Mouse (Mus musculus): ENCODE measurements around the gene Fgd5. TPM values are rescaled to one million over a fixed set of nuclear protein-coding genes. Genes with fewer than 3 reads are reported as not detected.

The Fgd5 gene
- polyA plus RNA-seq, 1 experiment from 2014 or later: 5.5 TPM

- H3K4me3 ChIP-seq: peak overlapping the region; percentile 89
Measured at GRCm38 (mm10) chr6:92089982-92090381, 111.3 kb downstream of the Fgd5 start.

GRCm38 (mm10) chr6:92090497-92090896 lies 111.8 kb downstream of the Fgd5 start:
- H3K9me3 ChIP-seq: no peaks in the 10 kb centered on the region
- no peak for DNase-seq (ENCODE audit: extremely low spot score, low spot score)
- H3K27me3 ChIP-seq (ENCODE audit: poor library complexity, severe bottlenecking): no peaks in the 10 kb centered on the region
- H3K4me3 ChIP-seq: peak overlapping the region; percentile 89
- peaks cover 35% of the 10 kb centered on the region for H3K4me1 ChIP-seq
- H3K36me3 ChIP-seq (replicated peaks): no peaks in the 10 kb centered on the region
- WGBS: 5% methylated on average over 4 of the region's 4 CpGs
- H3K27ac ChIP-seq: peak overlapping the region; percentile 99

More at GRCm38 (mm10) chr6:92089982-92090381, 111.3 kb downstream of the Fgd5 start:
- Histone ChIP-seq H3K9me3 (no peaks in the 10 kb centered on the region), H3K36me3 (replicated peaks) (no peaks in the 10 kb centered on the region), H3K27ac (no peak overlapping the region), H3K4me1 (peaks cover 33% of the 10 kb centered on the region), H3K27me3 (ENCODE audit: poor library complexity, severe bottlenecking) (no peaks in the 10 kb centered on the region)
- 97% methylated on average over 4 of the region's 4 CpGs for WGBS
- no peak for DNase-seq (ENCODE audit: extremely low spot score, low spot score)

GRCm38 (mm10) chr6:92091130-92091591 lies 112.5 kb downstream of the Fgd5 start, which contains the start of gene Nr2c2:
Gene Nr2c2, plus strand, starts transcription at chr6:92091390.
- Histone ChIP-seq H3K9me3 (no peaks in the 10 kb centered on the region), H3K4me3 (peak within 1 kb of the TSS; percentile 89), H3K4me1 (peaks cover 35% of the 10 kb centered on the region), H3K27ac (peak within 1 kb of the TSS; percentile 99), H3K36me3 (replicated peaks) (no peaks in the 10 kb centered on the region), H3K27me3 (ENCODE audit: poor library complexity, severe bottlenecking) (no peaks in the 10 kb centered on the region)
- peak; percentile 81 for DNase-seq (ENCODE audit: extremely low spot score, low spot score)
- under 1% methylated on average over 38 of the region's 58 CpGs for WGBS

GRCm38 (mm10) chr6:92091767-92092489 lies 113.2 kb downstream of the Fgd5 start:
- peak overlapping the region; percentile 99 for H3K27ac ChIP-seq
- peak overlapping the region; percentile 89 for H3K4me3 ChIP-seq
- peak; percentile 99 for DNase-seq (ENCODE audit: extremely low spot score, low spot score)
- WGBS: under 1% methylated on average over 69 of the region's 81 CpGs
- H3K36me3 ChIP-seq (replicated peaks): no peaks in the 10 kb centered on the region
- H3K4me1 ChIP-seq: peaks cover 35% of the 10 kb centered on the region
- no peaks in the 10 kb centered on the region for H3K9me3 ChIP-seq
- H3K27me3 ChIP-seq (ENCODE audit: poor library complexity, severe bottlenecking): no peaks in the 10 kb centered on the region

GRCm38 (mm10) chr6:92092737-92093136 lies 114.1 kb downstream of the Fgd5 start:
- 29% methylated on average over 3 of the region's 3 CpGs for WGBS
- Histone ChIP-seq H3K36me3 (replicated peaks) (no peaks in the 10 kb centered on the region), H3K27me3 (ENCODE audit: poor library complexity, severe bottlenecking) (no peaks in the 10 kb centered on the region), H3K27ac (peak overlapping the region; percentile 99), H3K4me3 (peak overlapping the region; percentile 89), H3K4me1 (peaks cover 35% of the 10 kb centered on the region), H3K9me3 (no peaks in the 10 kb centered on the region)
- DNase-seq (ENCODE audit: extremely low spot score, low spot score): no peak

GRCm38 (mm10) chr6:92093869-92094268 lies 115.2 kb downstream of the Fgd5 start:
- no peak for DNase-seq (ENCODE audit: extremely low spot score, low spot score)
- no peaks in the 10 kb centered on the region for H3K36me3 ChIP-seq (replicated peaks)
- peaks cover 35% of the 10 kb centered on the region for H3K4me1 ChIP-seq
- H3K9me3 ChIP-seq: no peaks in the 10 kb centered on the region
- no peaks in the 10 kb centered on the region for H3K27me3 ChIP-seq (ENCODE audit: poor library complexity, severe bottlenecking)
- 89% methylated on average over 2 of the region's 2 CpGs for WGBS
- no peak overlapping the region for H3K4me3 ChIP-seq
- H3K27ac ChIP-seq: no peak overlapping the region

GRCm38 (mm10) chr6:92100679-92101360 lies 122.1 kb downstream of the Fgd5 start:
- Histone ChIP-seq H3K4me3 (no peak overlapping the region), H3K27me3 (ENCODE audit: poor library complexity, severe bottlenecking) (no peaks in the 10 kb centered on the region), H3K36me3 (replicated peaks) (no peaks in the 10 kb centered on the region; the same call in 1 of the 2 replicates), H3K9me3 (no peaks in the 10 kb centered on the region), H3K27ac (no peak overlapping the region), H3K4me1 (peaks cover 13% of the 10 kb centered on the region)
- 69% methylated on average over 2 of the region's 2 CpGs for WGBS
- DNase-seq (ENCODE audit: extremely low spot score, low spot score): no peak

- Histone ChIP-seq H3K27me3 (ENCODE audit: poor library complexity, severe bottlenecking) (no peaks in the 10 kb centered on the region), H3K27ac (no peak overlapping the region), H3K9me3 (no peaks in the 10 kb centered on the region), H3K36me3 (replicated peaks) (peaks cover 10% of the 10 kb centered on the region; the same call in 1 of the 2 replicates), H3K4me3 (no peak overlapping the region), H3K4me1 (no peaks in the 10 kb centered on the region)
- DNase-seq (ENCODE audit: extremely low spot score, low spot score): no peak
Measured at GRCm38 (mm10) chr6:92124547-92124946, 145.9 kb downstream of the Fgd5 start.

Other genes with a start within 250 kb of the Fgd5 start
- gene Grip2, start 151.6 kb upstream of the Fgd5 start, polyA plus RNA-seq (2016; fragmentation: Nextera tagmentation; extraction: Ambion mirVana): 0.32 and 0.46 TPM in 2 replicates
- 33.9 and 36.8 TPM in 2 replicates for gene Ccdc174, start 100.8 kb upstream of the Fgd5 start, polyA plus RNA-seq (2016; fragmentation: Nextera tagmentation; extraction: Ambion mirVana)
- gene 4930590J08Rik, start 76.1 kb upstream of the Fgd5 start, polyA plus RNA-seq (2016; fragmentation: Nextera tagmentation; extraction: Ambion mirVana): 0.28 and 0.48 TPM in 2 replicates
- gene Nr2c2, start 112.5 kb downstream of the Fgd5 start, polyA plus RNA-seq (2016; fragmentation: Nextera tagmentation; extraction: Ambion mirVana): 17.3 and 19.6 TPM in 2 replicates
- 100 and 103 TPM in 2 replicates for gene Mrps25, start 205.2 kb downstream of the Fgd5 start, polyA plus RNA-seq (2016; fragmentation: Nextera tagmentation; extraction: Ambion mirVana)
- gene Rbsn, start 236.0 kb downstream of the Fgd5 start, polyA plus RNA-seq (2016; fragmentation: Nextera tagmentation; extraction: Ambion mirVana): 27.2 and 29.6 TPM in 2 replicates